Mouse (Mus musculus): ENCODE data around the gene Tmem258.

- no peak for TF ChIP-seq CHD2 (IDR thresholded peaks at IDR 0.05; ENCODE audit: low read depth, low read length)
- no peak for TF ChIP-seq ZNF384 (IDR thresholded peaks at IDR 0.05; ENCODE audit: low read depth, low read length)
Observed at GRCm38 (mm10) chr19:10221585-10221984, 17.8 kb downstream of the Tmem258 start.

Measured in ES-E14 (cell line).